Mouse (Mus musculus): ENCODE data around the gene Kcna7.
"Not testable (repeated sequence)": the region's sequence is repeated elsewhere in the genome, so short reads cannot be mapped to it uniquely, and the experiment has no call there.

Kcna7 gene

DNA sequence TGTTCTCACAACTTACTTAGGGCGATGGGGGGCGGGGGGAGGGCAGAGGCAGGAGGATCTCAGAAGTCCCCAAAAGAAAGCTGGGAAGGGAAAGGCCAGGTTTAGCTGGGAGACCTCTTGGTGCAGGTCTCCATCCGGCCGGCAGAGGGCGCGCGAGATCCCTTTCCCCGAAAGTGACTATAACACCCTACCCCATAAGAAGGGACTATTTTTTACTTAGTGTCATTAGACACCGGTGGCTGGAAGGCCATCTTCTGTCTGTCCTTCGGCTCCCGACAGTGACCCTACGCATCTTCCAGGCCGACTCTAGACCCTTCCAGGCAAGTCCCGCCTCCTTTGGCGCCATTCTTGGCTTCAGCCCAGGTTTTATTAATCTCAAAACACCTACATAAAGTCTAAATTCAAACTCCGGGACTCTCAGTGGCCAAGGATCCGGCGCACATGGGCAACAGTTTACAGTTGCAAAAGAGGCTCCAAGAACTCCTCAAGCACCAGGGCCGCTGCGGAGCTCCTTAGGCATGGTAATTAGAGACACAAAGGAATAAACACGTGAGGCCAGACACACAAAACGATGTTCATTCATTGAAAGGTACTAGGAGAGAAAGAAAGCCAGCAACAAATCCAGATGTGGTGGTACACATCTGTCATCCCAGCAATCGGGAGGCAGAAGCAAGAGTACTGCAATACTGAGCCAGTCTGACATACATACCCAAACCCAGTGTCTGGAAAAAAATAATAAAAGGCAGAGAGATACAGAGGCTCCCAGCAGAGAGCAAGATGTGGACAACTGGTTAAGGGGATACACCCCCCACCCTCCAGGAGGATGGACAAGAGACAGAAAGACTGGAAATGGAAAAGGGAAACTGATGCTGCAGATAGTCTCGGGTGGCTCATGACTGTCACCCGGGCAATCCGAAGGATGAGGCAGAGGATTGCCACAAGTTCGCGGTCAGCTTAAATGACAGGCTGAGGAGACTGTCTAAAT lies at the start of gene Kcna7:
Gene Kcna7 (plus strand): TSS at position 563 of the 985 bp plus-strand sequence.
- peak; percentile 64 for DNase-seq (ENCODE audit: low spot score)

DNA sequence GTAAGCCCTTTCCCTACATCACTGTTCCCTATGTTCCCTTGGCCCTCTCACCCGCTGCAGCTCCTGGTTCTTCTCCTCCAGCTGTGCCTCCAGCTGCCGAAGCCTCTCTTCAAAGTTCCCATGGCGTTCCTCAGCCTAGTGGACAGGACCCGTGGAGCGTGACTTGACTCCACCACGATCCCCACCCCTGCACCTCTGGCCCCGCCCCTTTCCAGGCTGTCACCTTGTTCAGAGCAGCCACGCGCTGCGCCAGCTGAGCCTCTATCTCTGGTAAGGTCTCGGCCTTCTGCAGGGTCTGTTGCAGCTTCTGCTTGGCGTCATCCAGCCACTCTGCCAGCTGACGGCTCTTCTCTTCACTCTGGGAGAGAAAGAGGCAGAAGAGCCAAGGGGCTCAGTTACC lies 49.4 kb upstream of the Kcna7 start:
- DNase-seq (ENCODE audit: low spot score), result no peak

DNA sequence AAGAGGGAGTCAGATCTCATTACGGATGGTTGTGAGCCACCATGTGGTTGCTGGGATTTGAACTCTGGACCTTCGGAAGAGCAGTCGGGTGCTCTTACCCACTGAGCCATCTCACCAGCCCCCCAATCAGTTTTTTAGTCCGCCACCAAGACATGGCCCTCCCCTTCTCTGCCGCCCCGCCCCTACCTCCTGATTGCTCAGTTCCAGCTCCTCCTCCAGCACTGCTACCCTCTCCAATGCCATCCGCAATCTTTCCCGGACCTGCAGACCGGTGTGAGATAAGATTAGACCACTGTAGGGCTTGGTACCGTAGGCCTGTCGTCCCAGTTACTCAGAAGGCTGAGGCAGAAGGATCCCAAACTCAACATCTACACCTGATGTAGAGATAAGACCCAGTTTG lies 46.4 kb upstream of the Kcna7 start:
- not testable (repeated sequence) for DNase-seq (ENCODE audit: low spot score)

DNA sequence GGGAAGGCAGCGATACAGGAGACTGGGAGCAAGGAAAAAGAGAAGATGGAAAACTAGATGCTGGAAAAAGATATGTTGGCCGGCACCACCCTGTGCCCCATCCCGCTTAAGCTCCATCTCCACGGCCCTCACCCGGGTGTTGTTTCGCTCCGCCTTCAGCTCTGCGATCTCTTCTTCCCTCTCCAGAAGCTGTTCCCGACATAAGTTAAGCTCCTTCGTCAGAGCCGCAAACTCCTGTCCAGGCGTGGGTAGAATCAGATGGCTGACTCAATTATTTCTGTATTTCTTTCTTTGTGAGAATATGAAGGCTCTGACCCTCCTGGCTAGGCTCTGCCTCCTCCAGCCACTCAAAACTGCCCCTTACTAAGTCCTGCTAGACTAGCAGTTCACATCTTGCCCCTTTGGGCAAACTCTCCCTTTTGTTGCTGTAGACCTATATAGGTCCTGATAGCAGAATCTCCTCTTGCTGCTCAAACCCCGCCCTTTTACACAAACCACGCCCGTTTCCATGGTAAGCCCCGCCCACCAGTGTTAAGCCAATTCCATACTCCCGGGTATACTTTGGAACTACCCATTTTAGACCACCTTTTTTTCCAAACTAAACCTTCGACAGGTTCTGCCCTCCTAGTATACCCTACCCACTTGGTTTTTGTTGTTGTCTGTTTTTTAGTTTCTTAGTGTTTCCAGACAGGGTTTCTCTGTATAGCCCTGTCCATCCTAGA lies 44.9 kb upstream of the Kcna7 start:
- DNase-seq (ENCODE audit: low spot score), result no peak

DNA sequence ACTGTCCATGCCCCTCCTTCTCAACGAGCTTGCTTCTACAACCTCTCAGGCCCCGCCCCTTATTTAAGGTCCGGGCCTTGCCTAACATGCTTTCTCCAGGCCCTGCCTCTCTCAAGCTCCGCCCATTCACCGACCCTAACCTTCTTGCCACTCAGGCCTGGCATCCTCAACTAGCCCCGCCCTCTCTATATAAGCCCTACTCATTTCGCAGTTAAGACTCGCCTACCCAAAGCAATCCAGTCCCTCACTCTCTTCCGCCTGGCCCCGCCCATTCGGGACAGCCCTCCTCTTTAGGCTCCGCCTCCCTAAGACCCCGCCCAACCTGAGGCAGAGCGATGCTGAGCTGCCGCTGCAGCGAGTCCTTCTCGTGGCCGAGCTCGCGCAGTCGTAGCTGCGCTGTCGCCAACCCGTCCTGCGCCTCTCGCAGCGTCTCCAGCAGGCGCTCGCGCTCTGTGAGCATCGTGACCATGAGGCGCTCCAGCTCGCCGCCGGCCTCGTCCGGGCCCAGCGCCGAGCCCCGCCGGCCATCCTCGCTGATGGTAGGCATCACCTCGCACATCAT lies 44.1 kb upstream of the Kcna7 start:
- DNase-seq (ENCODE audit: low spot score), result peak; percentile 81

DNA sequence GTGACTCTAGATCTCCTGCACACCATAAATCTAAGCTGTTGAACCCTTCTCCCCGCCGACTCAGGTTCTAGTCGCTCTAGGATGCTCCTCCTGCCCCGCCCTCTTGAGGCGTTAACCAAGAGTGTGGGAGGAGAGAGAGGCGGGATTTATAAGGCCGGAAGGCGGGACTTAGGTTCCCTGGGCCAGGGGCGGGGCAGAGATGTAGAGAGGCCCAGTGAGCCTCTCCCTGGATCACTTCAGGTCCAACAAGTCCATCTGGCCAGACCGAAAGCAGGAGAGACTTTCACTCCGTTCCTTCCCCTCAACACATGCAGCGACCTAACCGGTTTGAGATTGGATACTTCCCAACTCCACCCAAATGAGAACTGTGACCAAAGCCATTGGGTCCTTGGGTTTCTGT lies 42.7 kb upstream of the Kcna7 start:
- DNase-seq (ENCODE audit: low spot score), result no peak

DNA sequence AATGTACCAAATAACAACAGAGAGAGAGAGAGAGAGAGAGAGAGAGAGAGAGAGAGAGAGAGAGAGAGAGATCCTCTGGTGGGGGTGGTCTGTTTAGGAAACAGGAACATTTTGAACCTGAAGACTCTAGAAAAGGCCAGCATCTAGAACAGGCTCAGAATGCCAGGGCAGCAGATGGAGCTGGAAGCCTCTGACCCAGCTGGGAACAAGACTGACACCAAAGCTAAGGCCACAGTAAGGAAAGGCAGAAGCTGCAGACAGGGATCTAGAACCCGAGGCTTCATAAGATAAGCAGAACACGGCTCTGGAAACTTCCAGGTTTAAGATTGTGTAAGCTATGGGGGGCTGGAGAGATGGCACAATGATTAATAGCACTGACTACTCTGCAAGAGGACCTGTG lies 41.5 kb upstream of the Kcna7 start:
- DNase-seq (ENCODE audit: low spot score), result no peak

DNA sequence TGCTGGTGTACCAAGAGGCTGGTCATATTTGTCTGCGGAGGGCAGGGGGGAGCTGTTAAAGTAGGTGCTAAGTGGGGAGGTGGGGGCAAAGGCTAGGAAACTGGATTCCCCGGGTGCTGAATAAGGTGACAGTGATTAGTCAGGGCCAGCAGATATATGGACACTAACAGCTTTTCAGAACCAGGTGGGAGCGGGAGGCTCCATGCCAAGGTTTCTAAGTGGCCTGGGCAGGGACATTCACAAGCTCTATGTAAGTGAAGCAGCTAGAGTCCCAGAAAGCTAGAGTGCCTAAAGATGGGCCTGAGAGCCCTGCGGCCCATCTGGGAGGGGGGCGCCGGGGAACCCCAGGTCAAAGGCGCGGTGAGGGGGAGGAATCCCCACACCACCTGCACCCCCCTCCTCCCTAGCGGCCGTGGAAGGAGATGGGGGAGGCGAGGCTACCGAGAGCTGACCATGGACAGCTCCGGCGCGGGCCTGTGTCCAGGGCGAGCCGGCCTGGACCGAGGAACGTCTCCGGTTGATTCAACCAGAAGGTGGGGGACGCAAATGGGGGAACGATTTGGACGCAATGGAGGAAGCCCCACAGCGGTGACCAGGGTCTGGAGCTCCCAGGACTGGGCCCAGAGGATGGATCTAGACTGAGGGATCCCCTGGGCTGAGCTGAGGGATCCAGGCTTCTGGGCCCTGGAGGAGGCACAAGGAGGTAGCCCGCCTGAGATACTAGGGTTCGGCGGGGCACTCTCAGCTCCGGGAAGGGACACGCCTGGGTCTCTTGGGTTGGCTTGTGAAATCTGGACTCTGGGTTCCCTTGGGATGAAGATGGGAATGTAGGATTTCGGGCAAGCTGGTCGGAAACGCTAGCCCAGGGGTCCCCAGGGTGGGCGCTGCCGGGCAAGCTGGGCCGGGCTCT lies 39.5 kb upstream of the Kcna7 start:
- DNase-seq (ENCODE audit: low spot score), result no peak

DNA sequence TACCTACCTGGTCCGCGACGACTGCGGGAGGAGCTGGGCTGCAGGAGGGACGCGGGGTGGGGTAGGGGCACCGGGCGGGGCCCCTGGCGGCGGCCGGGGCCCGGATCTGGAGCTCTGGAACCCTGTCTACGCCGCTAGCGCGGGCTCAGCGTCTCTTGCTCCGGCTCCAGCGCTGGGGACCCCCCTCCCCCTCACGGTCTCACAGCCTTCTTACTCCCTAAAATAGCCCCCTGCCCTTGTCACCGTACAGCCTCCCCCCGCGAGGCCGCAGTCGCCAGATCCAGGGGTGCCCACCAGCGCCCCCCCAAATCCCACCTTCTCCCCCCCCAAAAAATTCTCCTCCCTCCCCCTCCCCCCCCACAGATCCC lies 38.8 kb upstream of the Kcna7 start, which contains the start of gene Ppfia3:
Gene Ppfia3 (minus strand): TSS at position 368 of the 368 bp plus-strand sequence.
- no peak for DNase-seq (ENCODE audit: low spot score)

DNA sequence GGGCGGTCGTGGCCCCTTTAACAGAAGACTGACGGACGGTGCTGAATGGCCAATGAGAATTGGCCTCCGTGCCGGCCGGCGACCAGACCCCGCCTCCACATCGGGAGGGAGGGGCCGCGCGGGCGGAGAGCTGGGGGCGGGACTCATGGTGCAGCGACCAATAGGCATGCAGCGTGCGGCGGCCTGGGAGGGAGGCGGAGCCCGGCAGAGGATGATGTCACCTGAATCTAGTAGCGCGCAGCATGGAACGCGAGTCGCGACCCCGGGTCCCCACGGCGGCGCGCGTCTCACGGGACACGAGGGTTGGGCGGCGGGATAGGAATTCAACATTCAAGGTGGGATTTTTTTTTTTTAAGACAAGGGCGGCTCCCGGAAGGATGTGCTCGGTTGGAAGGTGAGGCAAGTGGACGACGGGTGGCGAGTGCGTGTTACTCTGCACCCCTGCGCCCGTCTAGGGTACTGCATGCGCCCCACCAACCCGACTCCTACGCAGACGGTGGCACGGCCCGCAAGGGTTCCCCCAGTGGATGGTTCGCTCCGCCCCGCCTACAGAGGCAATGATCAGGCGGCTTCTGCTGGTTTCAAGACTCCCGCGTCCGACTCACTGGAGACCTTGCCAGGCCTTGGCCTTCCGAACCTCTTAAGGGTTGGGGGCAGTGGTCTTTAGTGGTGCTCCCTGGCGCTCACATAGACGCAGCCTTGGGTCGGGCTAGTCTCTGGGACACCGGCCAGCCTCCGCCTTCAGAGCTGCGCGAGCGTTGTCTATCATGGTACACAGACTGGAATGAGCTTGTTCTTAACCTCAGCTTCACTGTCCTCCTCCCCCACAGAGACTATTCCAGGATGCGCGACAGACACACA lies 38.2 kb upstream of the Kcna7 start:
- peak; percentile 99 for DNase-seq (ENCODE audit: low spot score)

DNA sequence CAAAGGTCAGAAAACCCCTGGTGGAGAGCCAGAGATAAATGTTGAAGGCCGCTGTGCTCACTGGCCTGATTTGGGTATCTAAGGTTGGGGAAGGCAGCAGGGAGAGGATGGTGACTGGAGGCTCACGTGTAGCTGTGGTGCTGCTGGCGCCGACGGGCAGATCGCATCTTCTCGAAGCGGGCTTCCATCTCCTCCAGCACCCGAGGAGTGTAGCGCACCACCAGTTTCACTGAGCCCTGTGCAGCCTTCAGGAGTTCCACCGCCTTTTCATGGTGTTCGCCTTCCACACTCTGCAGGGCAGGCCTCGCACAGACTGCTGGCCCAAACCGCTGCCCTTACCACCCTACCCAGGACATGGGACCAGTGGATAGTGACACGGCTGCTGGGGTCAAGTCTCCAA lies 37.3 kb upstream of the Kcna7 start:
- DNase-seq (ENCODE audit: low spot score), result peak; percentile 28

DNA sequence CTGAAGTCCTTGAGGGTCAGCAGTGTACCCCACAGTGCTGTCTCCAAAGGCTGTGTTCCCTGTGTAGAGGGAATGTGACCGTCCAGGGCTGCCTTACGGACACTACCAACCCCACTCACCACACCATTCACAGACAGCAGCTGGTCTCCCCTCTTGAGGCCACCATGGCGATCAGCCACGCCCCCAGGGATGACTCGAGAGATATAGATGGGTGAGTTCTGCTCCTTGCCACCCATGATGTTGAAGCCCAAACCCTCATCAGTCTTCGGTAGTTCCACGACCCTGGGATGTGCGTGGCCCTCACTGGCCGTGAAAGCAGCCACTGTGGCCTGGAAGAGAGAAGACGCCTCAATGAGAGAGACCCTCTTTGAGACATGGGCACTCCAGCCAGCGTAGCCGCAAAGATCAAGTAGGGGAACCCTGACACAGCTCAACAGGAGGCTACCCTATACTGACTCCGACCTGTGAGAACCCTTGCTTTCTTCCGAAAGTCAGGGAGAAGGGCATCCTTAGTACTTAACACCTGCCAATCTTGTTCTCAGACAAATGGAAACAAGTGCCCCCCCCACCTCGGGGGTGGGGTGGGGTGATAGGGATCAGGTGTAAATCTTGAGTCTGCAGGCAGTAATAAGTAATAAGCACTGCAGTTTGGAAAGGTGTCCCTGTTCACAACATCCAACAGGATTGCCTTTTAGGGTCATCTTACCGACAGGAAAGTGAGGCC lies 36.3 kb upstream of the Kcna7 start:
- DNase-seq (ENCODE audit: low spot score), result peak; percentile 22

DNA sequence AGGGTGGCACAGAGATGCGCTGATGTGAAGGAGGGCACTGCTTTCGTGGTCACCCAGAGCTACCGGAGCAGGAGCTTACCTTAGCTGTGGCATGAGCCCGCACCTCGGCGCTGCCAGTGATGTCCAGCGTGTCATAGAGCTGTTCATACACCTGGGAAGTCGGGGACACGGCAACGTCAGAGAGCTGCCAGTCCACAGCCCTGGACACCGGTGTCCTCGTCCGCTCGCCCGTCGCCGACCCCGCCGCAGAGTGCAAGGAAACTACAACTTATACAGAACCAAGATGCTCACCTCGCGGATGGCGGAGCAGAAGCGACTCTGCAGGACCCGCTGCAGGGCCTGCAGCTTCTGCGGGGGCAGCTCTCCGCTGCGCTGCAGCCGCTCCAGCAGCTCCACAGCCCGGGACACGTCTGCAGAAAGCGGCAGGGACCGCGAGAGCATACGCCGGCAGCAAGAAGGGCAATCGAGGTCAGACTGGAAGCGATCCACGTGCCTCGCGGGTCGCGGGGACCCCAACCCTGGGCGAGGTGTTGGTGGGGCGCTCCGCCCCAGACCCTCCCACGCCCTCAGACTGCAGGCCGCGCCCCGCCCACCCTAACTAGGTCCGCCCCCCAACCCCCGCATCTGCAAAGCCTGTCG lies 35.5 kb upstream of the Kcna7 start:
- DNase-seq (ENCODE audit: low spot score), result peak; percentile 41

DNA sequence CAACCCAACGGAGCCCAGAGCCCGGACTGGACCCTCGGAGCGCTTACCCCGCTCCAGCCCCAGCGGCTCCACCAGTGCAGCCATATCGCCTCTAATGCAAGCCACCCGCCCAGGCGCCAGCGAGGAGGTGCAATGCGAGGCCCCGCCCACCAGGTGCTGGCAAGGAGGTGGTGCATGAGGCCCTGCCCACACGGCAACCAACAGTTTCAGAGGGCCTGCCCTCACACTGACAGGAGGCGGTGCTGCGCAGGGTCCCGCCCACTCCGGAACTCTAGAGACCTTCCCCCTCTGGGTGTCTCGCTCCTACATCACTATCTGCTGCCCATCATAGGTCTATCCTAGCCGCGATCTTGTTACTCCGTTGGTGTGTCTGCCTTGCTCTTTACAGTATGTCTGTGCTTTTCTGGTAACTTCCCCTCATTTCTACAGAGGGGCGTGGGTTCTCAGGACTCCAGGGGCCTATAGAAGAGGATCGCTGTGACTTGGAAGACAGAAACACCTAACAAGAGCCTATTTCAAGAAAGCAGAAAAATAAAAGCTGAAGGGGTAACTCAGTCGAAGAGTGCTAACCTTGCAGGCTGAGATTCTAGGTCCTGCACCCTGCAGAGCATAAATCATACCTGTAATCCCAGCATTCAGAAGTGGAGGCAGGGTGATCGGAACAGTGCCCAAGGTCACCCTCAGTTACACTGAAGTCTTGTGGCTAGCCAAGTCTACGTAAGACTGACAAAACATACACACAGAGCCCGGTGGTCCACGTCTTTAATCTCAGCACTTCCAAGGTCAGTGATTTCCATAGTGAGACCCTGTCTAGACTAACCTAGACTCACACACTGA lies 34.8 kb upstream of the Kcna7 start, which contains the start of gene Lin7b:
Gene Lin7b (minus strand): TSS at position 109 of the 837 bp plus-strand sequence.
- DNase-seq (ENCODE audit: low spot score), result peak; percentile 95

DNA sequence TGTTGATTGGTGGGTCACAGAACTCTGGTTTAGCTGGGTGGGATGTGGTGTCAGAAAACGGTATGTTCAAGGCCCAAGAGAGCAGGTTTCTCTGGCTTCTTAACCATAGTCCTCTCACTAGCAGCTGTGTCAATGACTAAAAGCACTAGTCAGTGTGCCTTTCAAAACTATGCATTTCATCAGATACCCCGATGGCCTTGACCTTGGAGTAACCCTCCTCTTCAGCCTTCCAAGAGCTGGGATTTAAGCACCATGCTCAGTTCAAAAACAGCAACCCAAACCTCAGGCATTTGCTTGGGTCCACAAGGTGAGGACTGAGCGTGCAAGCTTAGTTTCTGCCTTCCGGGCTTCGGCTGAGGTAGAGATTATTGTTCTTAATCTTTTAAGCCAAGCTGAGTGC lies 33.1 kb upstream of the Kcna7 start:
- DNase-seq (ENCODE audit: low spot score), result no peak

DNA sequence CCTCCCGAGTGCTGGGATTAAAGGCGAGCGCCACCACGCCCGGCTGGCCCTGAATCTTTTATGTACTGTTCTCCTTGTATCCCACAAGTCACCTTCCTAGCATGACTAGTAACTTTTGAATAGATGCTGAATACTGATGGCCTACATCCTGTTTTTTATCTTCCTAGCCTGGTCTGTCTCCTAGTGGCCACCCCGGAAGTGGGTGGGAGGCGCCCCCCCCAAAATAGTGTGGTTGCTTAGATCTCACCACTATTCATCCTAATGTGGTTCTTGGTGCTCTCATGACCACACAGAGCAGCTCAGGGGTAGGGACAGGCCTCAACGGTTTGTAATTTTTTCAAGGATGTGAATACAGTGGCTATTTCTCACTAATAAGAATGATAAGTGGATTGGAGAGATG lies 30.8 kb upstream of the Kcna7 start:
- no peak for DNase-seq (ENCODE audit: low spot score)

DNA sequence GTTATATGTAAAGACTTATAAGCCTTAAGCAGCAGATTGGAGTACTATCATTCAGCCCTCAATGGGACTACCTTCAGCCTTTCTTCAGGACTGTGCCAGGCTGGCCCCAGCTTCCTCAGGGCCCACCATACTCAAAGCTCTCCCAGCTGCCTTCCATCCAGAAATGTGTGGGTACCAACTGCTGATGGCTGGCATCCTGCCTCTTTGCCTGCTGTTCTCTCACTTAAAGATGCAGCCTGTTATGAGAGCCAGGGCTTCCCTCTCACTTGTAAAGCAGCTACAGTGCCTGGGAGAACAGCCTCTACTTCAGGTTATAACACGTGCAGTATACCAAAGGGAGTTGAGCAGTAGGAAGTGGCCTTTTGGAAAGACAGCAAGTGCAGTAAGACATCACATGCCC lies 29.4 kb upstream of the Kcna7 start:
- peak; percentile 56 for DNase-seq (ENCODE audit: low spot score)

DNA sequence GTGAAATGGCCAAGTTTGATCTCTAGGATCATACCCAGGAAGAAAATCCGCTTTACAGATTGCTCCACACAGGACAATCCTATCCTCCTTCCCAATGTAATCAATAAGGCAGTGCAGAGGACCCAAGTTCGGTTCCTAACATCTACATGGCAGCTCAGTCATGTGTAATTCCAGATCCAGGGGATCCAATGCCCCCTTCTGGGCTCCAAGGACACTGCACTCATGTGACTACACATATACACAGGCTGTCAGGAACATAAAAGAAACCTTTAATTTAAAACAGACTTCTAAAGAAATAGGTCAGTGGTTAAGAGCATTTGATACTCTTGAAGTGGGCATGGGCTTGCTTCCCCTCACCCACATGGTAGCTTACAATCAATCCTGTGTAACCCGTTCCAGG lies 19.4 kb upstream of the Kcna7 start:
- DNase-seq (ENCODE audit: low spot score), result no peak

DNA sequence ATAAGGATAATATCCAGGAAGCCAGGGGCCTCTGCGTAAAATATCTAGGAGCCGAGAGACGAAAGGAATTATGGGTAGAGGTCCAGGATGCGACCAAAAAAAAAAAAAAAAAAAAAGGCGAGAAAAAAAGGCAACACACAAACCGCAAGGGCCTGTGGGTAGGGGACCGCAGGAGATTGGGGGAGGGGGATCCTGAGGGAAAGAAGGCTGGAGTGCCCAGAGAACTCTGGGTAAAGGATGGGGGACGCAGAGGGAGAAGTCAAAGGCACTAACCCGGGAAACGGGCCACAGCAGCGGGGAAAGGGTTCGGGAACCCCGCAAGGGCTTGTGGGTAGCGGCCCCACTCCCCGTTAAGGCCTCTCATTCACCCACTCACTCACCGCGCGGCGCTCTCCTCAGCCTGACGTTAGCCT lies 10.3 kb upstream of the Kcna7 start:
- DNase-seq (ENCODE audit: low spot score), result no peak
